Mouse (Mus musculus) lung, postnatal 0 days (tissue): ENCODE measurements at regions not wholly inside any gene's neighbourhood (a gene's known extent, or its start where the extent isn't known, plus 50 kb on each side); places are given as distances from the start of the nearest gene placed in this dataset.

ENCODE experiments used
- CTCF ChIP-seq: IDR thresholded peaks from 2 replicates; pipeline ENCODE4 v1.5.1; 2016; ENCODE audit warnings: antibody characterized with exemption, mild to moderate bottlenecking
- EP300 ChIP-seq: IDR thresholded peaks from 2 replicates; pipeline ENCODE4 v1.6.1; 2016; ENCODE audit warnings: antibody characterized with exemption, mild to moderate bottlenecking, control low read depth

DNA sequence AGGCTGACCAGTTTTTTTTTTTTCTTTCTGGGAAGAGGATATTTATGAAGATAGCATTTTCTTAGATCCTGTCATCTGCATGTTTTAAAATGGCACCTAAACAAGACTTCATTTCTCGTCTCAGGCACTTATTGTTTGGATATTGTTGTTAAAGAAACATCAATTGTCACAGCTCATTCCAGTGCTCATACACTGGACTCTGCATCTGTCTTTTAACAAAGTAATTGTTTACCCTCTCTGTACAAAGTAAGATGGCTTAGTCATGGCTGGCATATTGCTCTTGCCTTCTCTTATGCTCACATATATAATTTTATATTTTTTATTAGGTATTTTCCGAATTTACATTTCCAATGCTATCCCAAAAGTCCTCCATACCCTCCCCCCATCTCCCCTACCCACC, 298.2 kb downstream of the Grxcr1 start:
- TF ChIP-seq CTCF (no peak), EP300 (no peak)
